Mouse (Mus musculus): ENCODE data around the gene Lilr4b. TPM values are rescaled to one million over a fixed set of nuclear protein-coding genes. Genes with fewer than 3 reads are reported as not detected.
"Not testable (repeated sequence)": the region's sequence is repeated elsewhere in the genome, so short reads cannot be mapped to it uniquely, and the experiment has no call there.

Lilr4b gene
- polyA plus RNA-seq, 1 experiment from 2014 or later: not detected

GRCm38 (mm10) chr10:51490691-51491090 is 10.3 kb downstream of the Lilr4b start, which contains the start of gene Lilrb4a:
Lilrb4a (plus strand) TSS chr10:51490956.
- not testable (repeated sequence) for H3K9me3 ChIP-seq (ENCODE audit: control insufficient read depth, low read length); H3K27me3 ChIP-seq (ENCODE audit: control insufficient read depth, insufficient read depth, low read length); H3K4me1 ChIP-seq (ENCODE audit: control insufficient read depth, insufficient read depth, low read length); ATAC-seq (ENCODE audit: low read depth); H3K4me3 ChIP-seq (ENCODE audit: low read depth, low read length); H3K27ac ChIP-seq (ENCODE audit: low read depth, low read length); H3K36me3 ChIP-seq (ENCODE audit: control insufficient read depth, insufficient read depth, low read length); H3K9ac ChIP-seq (replicated peaks; ENCODE audit: low read depth, low read length); H3K4me2 ChIP-seq (ENCODE audit: low read depth, low read length)
- no CpG with 5 or more reads among the region's 2 CpGs for WGBS

GRCm38 (mm10) chr10:51520021-51520420 is 39.6 kb downstream of the Lilr4b start:
- no peak for ATAC-seq (ENCODE audit: low read depth)
- H3K9ac ChIP-seq (replicated peaks; ENCODE audit: low read depth, low read length): no peak overlapping the region
- H3K27me3 ChIP-seq (ENCODE audit: control insufficient read depth, insufficient read depth, low read length): no peaks in the 10 kb centered on the region
- H3K36me3 ChIP-seq (ENCODE audit: control insufficient read depth, insufficient read depth, low read length): no peaks in the 10 kb centered on the region
- H3K4me2 ChIP-seq (ENCODE audit: low read depth, low read length): no peak overlapping the region
- H3K9me3 ChIP-seq (ENCODE audit: control insufficient read depth, low read length): no peaks in the 10 kb centered on the region
- no peak overlapping the region for H3K4me3 ChIP-seq (ENCODE audit: low read depth, low read length)
- H3K4me1 ChIP-seq (ENCODE audit: control insufficient read depth, insufficient read depth, low read length): no peaks in the 10 kb centered on the region
- no peak overlapping the region for H3K27ac ChIP-seq (ENCODE audit: low read depth, low read length)

- ATAC-seq (ENCODE audit: low read depth): no peak
- Histone ChIP-seq H3K4me2 (ENCODE audit: low read depth, low read length) (no peak overlapping the region), H3K4me1 (ENCODE audit: control insufficient read depth, insufficient read depth, low read length) (no peaks in the 10 kb centered on the region), H3K27ac (ENCODE audit: low read depth, low read length) (no peak overlapping the region), H3K27me3 (ENCODE audit: control insufficient read depth, insufficient read depth, low read length) (no peaks in the 10 kb centered on the region), H3K9ac (replicated peaks; ENCODE audit: low read depth, low read length) (no peak overlapping the region), H3K4me3 (ENCODE audit: low read depth, low read length) (no peak overlapping the region), H3K36me3 (ENCODE audit: control insufficient read depth, insufficient read depth, low read length) (no peaks in the 10 kb centered on the region), H3K9me3 (ENCODE audit: control insufficient read depth, low read length) (no peaks in the 10 kb centered on the region)
Observed at GRCm38 (mm10) chr10:51521453-51521852, 41.0 kb downstream of the Lilr4b start.

- no peak overlapping the region for H3K4me3 ChIP-seq (ENCODE audit: low read depth, low read length)
- H3K9ac ChIP-seq (replicated peaks; ENCODE audit: low read depth, low read length): no peak overlapping the region
- no peaks in the 10 kb centered on the region for H3K36me3 ChIP-seq (ENCODE audit: control insufficient read depth, insufficient read depth, low read length)
- H3K9me3 ChIP-seq (ENCODE audit: control insufficient read depth, low read length): no peaks in the 10 kb centered on the region
- no peaks in the 10 kb centered on the region for H3K27me3 ChIP-seq (ENCODE audit: control insufficient read depth, insufficient read depth, low read length)
- no peak for ATAC-seq (ENCODE audit: low read depth)
- H3K4me2 ChIP-seq (ENCODE audit: low read depth, low read length): no peak overlapping the region
- 74% methylated on average over 7 of the region's 7 CpGs for WGBS
- H3K4me1 ChIP-seq (ENCODE audit: control insufficient read depth, insufficient read depth, low read length): no peaks in the 10 kb centered on the region
- no peak overlapping the region for H3K27ac ChIP-seq (ENCODE audit: low read depth, low read length)
Observed at GRCm38 (mm10) chr10:51526090-51526489, 45.7 kb downstream of the Lilr4b start.

GRCm38 (mm10) chr10:51526633-51527032 is 46.2 kb downstream of the Lilr4b start:
- no peaks in the 10 kb centered on the region for H3K27me3 ChIP-seq (ENCODE audit: control insufficient read depth, insufficient read depth, low read length)
- no peaks in the 10 kb centered on the region for H3K4me1 ChIP-seq (ENCODE audit: control insufficient read depth, insufficient read depth, low read length)
- no peaks in the 10 kb centered on the region for H3K9me3 ChIP-seq (ENCODE audit: control insufficient read depth, low read length)
- ATAC-seq (ENCODE audit: low read depth): no peak
- H3K4me2 ChIP-seq (ENCODE audit: low read depth, low read length): no peak overlapping the region
- H3K4me3 ChIP-seq (ENCODE audit: low read depth, low read length): no peak overlapping the region
- H3K9ac ChIP-seq (replicated peaks; ENCODE audit: low read depth, low read length): no peak overlapping the region
- 84% methylated on average over 4 of the region's 4 CpGs for WGBS
- no peaks in the 10 kb centered on the region for H3K36me3 ChIP-seq (ENCODE audit: control insufficient read depth, insufficient read depth, low read length)
- no peak overlapping the region for H3K27ac ChIP-seq (ENCODE audit: low read depth, low read length)

GRCm38 (mm10) chr10:51528840-51529434 is 48.5 kb downstream of the Lilr4b start:
- Histone ChIP-seq H3K4me3 (ENCODE audit: low read depth, low read length) (no peak overlapping the region), H3K4me1 (ENCODE audit: control insufficient read depth, insufficient read depth, low read length) (no peaks in the 10 kb centered on the region), H3K27ac (ENCODE audit: low read depth, low read length) (no peak overlapping the region), H3K9me3 (ENCODE audit: control insufficient read depth, low read length) (no peaks in the 10 kb centered on the region), H3K36me3 (ENCODE audit: control insufficient read depth, insufficient read depth, low read length) (no peaks in the 10 kb centered on the region), H3K4me2 (ENCODE audit: low read depth, low read length) (no peak overlapping the region), H3K9ac (replicated peaks; ENCODE audit: low read depth, low read length) (no peak overlapping the region), H3K27me3 (ENCODE audit: control insufficient read depth, insufficient read depth, low read length) (no peaks in the 10 kb centered on the region)
- WGBS: 79% methylated on average over 8 of the region's 8 CpGs
- ATAC-seq (ENCODE audit: low read depth): no peak

GRCm38 (mm10) chr10:51529497-51529896 is 49.1 kb downstream of the Lilr4b start:
- no peak for ATAC-seq (ENCODE audit: low read depth)
- no peaks in the 10 kb centered on the region for H3K9me3 ChIP-seq (ENCODE audit: control insufficient read depth, low read length)
- no peaks in the 10 kb centered on the region for H3K4me1 ChIP-seq (ENCODE audit: control insufficient read depth, insufficient read depth, low read length)
- WGBS: 86% methylated on average over 3 of the region's 3 CpGs
- H3K4me2 ChIP-seq (ENCODE audit: low read depth, low read length): no peak overlapping the region
- H3K27ac ChIP-seq (ENCODE audit: low read depth, low read length): no peak overlapping the region
- no peak overlapping the region for H3K4me3 ChIP-seq (ENCODE audit: low read depth, low read length)
- no peaks in the 10 kb centered on the region for H3K27me3 ChIP-seq (ENCODE audit: control insufficient read depth, insufficient read depth, low read length)
- no peaks in the 10 kb centered on the region for H3K36me3 ChIP-seq (ENCODE audit: control insufficient read depth, insufficient read depth, low read length)
- no peak overlapping the region for H3K9ac ChIP-seq (replicated peaks; ENCODE audit: low read depth, low read length)

- 83% methylated on average over 7 of the region's 7 CpGs for WGBS
- no peak overlapping the region for H3K4me2 ChIP-seq (ENCODE audit: low read depth, low read length)
- H3K27me3 ChIP-seq (ENCODE audit: control insufficient read depth, insufficient read depth, low read length): no peaks in the 10 kb centered on the region
- no peaks in the 10 kb centered on the region for H3K9me3 ChIP-seq (ENCODE audit: control insufficient read depth, low read length)
- H3K4me1 ChIP-seq (ENCODE audit: control insufficient read depth, insufficient read depth, low read length): no peaks in the 10 kb centered on the region
- no peak overlapping the region for H3K27ac ChIP-seq (ENCODE audit: low read depth, low read length)
- H3K4me3 ChIP-seq (ENCODE audit: low read depth, low read length): no peak overlapping the region
- no peaks in the 10 kb centered on the region for H3K36me3 ChIP-seq (ENCODE audit: control insufficient read depth, insufficient read depth, low read length)
- H3K9ac ChIP-seq (replicated peaks; ENCODE audit: low read depth, low read length): no peak overlapping the region
- no peak for ATAC-seq (ENCODE audit: low read depth)
Observed at GRCm38 (mm10) chr10:51530813-51531212, 50.4 kb downstream of the Lilr4b start.
